Mouse (Mus musculus): ENCODE measurements around the gene Zfp526.

DNA sequence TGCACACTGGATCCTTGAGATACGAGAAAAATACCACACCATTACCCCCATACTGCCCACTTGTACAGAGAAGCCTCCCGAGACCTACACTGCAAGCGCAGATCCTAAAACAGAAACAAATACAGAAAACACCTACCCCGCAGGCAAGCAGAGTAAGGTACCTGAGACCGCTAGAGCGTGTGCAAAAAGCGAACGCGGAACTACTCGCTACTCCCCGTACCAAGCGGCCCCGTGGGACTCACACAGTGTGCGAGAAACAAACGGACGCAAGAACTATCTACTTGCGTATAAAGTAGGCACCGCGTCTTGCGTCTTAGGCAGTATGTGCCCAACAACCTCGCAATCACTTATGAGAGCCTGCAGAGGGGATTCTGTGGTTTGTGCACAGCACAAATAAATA is 39.4 kb upstream of the Zfp526 start:
- TF ChIP-seq CTCF (IDR thresholded peaks at IDR 0.05; ENCODE audit: extremely low read depth, insufficient read depth, low read length) (no peak), POLR2A (IDR thresholded peaks at IDR 0.05; ENCODE audit: extremely low read depth, insufficient read depth, low read length) (no peak)
